Mouse (Mus musculus): ENCODE results near the gene Hist1h4d. TPM values are rescaled to one million over a fixed set of nuclear protein-coding genes. Genes with fewer than 3 reads are reported as not detected.
"Not testable (repeated sequence)": the region's sequence is repeated elsewhere in the genome, so short reads cannot be mapped to it uniquely, and the experiment has no call there.

The Hist1h4d gene
- total and polyA plus RNA-seq, 3 experiments: 11.7 to 1,889 TPM; not detected in 1

- peak overlapping the region; percentile 95 for H3K27ac ChIP-seq (ENCODE audit: control insufficient read depth, low read depth, low read length)
- H3K4me3 ChIP-seq (ENCODE audit: control insufficient read depth in 1 of 2, insufficient read depth in 1 of 2, low read depth in 2 of 2, low read length in 2 of 2): peak overlapping the region; percentile 35 to 67
- DNase-seq (ENCODE audit: low read depth, low spot score): peak; percentile 91
- H3K36me3 ChIP-seq (ENCODE audit: control insufficient read depth in 1 of 2, insufficient read depth in 2 of 2, low read length in 2 of 2): peaks cover 0 to 26% of the 10 kb centered on the region in 2 experiments; a peak in 2 of 4 replicates
- peaks cover 0 to 4% of the 10 kb centered on the region in 2 experiments; a peak in 2 of 4 replicates for H3K4me1 ChIP-seq (ENCODE audit: control insufficient read depth in 1 of 2, insufficient read depth in 2 of 2, low read length in 2 of 2)
- peaks cover 4% of the 10 kb centered on the region; the same call in 1 of the 2 replicates for H3K79me2 ChIP-seq (ENCODE audit: control insufficient read depth, insufficient read depth, low read length, poor library complexity)
- H3K27me3 ChIP-seq (ENCODE audit: control insufficient read depth in 1 of 2, insufficient read depth in 2 of 2, low read length in 2 of 2): no peaks in the 10 kb centered on the region
- peak overlapping the region; percentile 95 for H3K9ac ChIP-seq (ENCODE audit: control insufficient read depth, low read depth, low read length, poor library complexity, severe bottlenecking)
- TF ChIP-seq POLR2AphosphoS5 (IDR thresholded peaks at IDR 0.05; ENCODE audit: borderline replicate concordance, low read depth, low read length) (peak; percentile 86; the same call in 1 of the 2 replicates), POLR2A (IDR thresholded peaks at IDR 0.05; ENCODE audit: control insufficient read depth in 1 of 2, insufficient read depth in 1 of 2, low read depth in 1 of 2, low read length in 2 of 2, poor library complexity in 1 of 2) (peak; percentile 43 to 51; a peak in 3 of 4 replicates), USF2 (IDR thresholded peaks at IDR 0.05; ENCODE audit: borderline replicate concordance in 1 of 2, insufficient read depth in 1 of 2, low read depth in 1 of 2, low read length in 2 of 2) (no peak)
- H3K9me3 ChIP-seq (replicated peaks; ENCODE audit: insufficient read depth, low read length): no peaks in the 10 kb centered on the region
Measured at GRCm38 (mm10) chr13:23534368-23535131, 46.8 kb upstream of the Hist1h4d start.

GRCm38 (mm10) chr13:23535137-23536075 is 46.0 kb upstream of the Hist1h4d start, which contains the start of gene Hist1h3g:
TSS of gene Hist1h3g (plus strand) at chr13:23535422.
- H3K4me1 ChIP-seq (ENCODE audit: control insufficient read depth in 1 of 2, insufficient read depth in 2 of 2, low read length in 2 of 2); H3K27me3 ChIP-seq (ENCODE audit: control insufficient read depth in 1 of 2, insufficient read depth in 2 of 2, low read length in 2 of 2); H3K9me3 ChIP-seq (replicated peaks; ENCODE audit: insufficient read depth, low read length); H3K79me2 ChIP-seq (ENCODE audit: control insufficient read depth, insufficient read depth, low read length, poor library complexity): not testable (repeated sequence)
- peaks cover 0 to 28% of the 10 kb centered on the region in 2 experiments; a peak in 2 of 4 replicates for H3K36me3 ChIP-seq (ENCODE audit: control insufficient read depth in 1 of 2, insufficient read depth in 2 of 2, low read length in 2 of 2)
- DNase-seq (ENCODE audit: low read depth, low spot score): peak; percentile 99
- peak within 1 kb of the TSS; percentile 95 for H3K27ac ChIP-seq (ENCODE audit: control insufficient read depth, low read depth, low read length)
- TF ChIP-seq POLR2AphosphoS5 (IDR thresholded peaks at IDR 0.05; ENCODE audit: borderline replicate concordance, low read depth, low read length) (peak; percentile 94), POLR2A (IDR thresholded peaks at IDR 0.05; ENCODE audit: control insufficient read depth in 1 of 2, insufficient read depth in 1 of 2, low read depth in 1 of 2, low read length in 2 of 2, poor library complexity in 1 of 2) (peak; percentile 98), UBTF (IDR thresholded peaks at IDR 0.05; ENCODE audit: borderline replicate concordance, insufficient read depth, low read depth, low read length) (peak; percentile 88; the same call in 1 of the 2 replicates), TBP (IDR thresholded peaks at IDR 0.05; ENCODE audit: low read depth, low read length) (peak; percentile 99)
- H3K4me3 ChIP-seq (ENCODE audit: control insufficient read depth in 1 of 2, insufficient read depth in 1 of 2, low read depth in 2 of 2, low read length in 2 of 2): peak within 1 kb of the TSS; percentile 35 to 67
- H3K9ac ChIP-seq (ENCODE audit: control insufficient read depth, low read depth, low read length, poor library complexity, severe bottlenecking): peak within 1 kb of the TSS; percentile 95

DNA sequence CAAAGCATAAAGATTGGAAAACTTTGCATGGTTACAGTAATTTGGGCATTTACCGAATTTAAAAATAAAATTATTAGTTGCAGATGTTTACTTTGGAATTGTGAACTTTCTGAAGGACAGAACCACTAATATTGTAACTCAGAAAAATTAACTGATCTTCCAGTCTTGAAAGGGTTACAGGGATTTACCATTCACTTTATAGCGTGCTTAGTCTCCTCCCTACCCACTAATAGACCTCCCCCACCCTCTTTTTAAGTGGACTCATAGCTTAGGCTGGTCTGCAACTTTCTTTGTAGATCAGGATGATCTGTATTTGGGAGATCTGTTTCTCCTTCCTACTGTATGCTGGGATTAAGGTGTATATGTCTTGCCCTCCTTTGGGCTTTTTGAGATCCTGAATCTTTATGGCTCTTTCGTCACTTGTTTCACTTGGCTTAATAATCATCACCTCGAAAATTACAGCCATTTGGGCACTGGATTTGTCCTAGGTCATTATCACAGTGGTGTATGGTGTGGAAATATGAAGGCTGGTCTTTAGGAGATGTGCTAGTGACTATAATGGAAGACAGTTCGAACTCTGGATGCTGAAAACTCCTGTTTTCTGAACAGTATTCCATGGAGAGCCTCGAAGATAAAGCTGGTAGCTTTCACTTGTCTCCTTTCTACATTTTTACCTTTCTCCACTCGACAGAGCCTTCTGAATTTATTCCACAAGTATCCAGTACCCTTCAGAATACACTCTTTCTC is 45.1 kb upstream of the Hist1h4d start:
- Histone ChIP-seq H3K27me3 (ENCODE audit: control insufficient read depth in 1 of 2, insufficient read depth in 2 of 2, low read length in 2 of 2) (no peaks in the 10 kb centered on the region), H3K9me3 (replicated peaks; ENCODE audit: insufficient read depth, low read length) (no peaks in the 10 kb centered on the region), H3K36me3 (ENCODE audit: control insufficient read depth in 1 of 2, insufficient read depth in 2 of 2, low read length in 2 of 2) (peaks cover 0 to 33% of the 10 kb centered on the region in 2 experiments; a peak in 2 of 4 replicates), H3K4me3 (ENCODE audit: control insufficient read depth in 1 of 2, insufficient read depth in 1 of 2, low read depth in 2 of 2, low read length in 2 of 2) (peak overlapping the region; percentile 10 to 56), H3K4me1 (ENCODE audit: control insufficient read depth in 1 of 2, insufficient read depth in 2 of 2, low read length in 2 of 2) (peaks cover 2 to 4% of the 10 kb centered on the region in 2 experiments; a peak in 3 of 4 replicates), H3K9ac (ENCODE audit: control insufficient read depth, low read depth, low read length, poor library complexity, severe bottlenecking) (peak overlapping the region; percentile 75), H3K27ac (ENCODE audit: control insufficient read depth, low read depth, low read length) (peak overlapping the region; percentile 94), H3K79me2 (ENCODE audit: control insufficient read depth, insufficient read depth, low read length, poor library complexity) (peaks cover 4% of the 10 kb centered on the region; the same call in 1 of the 2 replicates)
- peak; percentile 8; the same call in 1 of the 2 replicates for TF ChIP-seq POLR2AphosphoS5 (IDR thresholded peaks at IDR 0.05; ENCODE audit: borderline replicate concordance, low read depth, low read length)
- TF ChIP-seq MEF2A (IDR thresholded peaks at IDR 0.05; ENCODE audit: extremely low read depth, insufficient replicate concordance, low read depth, low read length, poor library complexity, severe bottlenecking): no peak
- peak in 1 of 2 experiments; percentile 40; a peak in 1 of 4 replicates for TF ChIP-seq POLR2A (IDR thresholded peaks at IDR 0.05; ENCODE audit: control insufficient read depth in 1 of 2, insufficient read depth in 1 of 2, low read depth in 1 of 2, low read length in 2 of 2, poor library complexity in 1 of 2)
- peak; percentile 84 for DNase-seq (ENCODE audit: low read depth, low spot score)

All from MEL (cell line).